Mouse (Mus musculus) liver, adult 2 months (tissue): ENCODE data around the gene Magi2. TPM values are rescaled to one million over a fixed set of nuclear protein-coding genes. Genes with fewer than 3 reads are reported as not detected.
A peak's percentile ranks its signal among the peaks of the same experiment; 100 is the strongest.
"Not testable (repeated sequence)": the region's sequence is repeated elsewhere in the genome, so short reads cannot be mapped to it uniquely, and the experiment has no call there.

Experiments used
- DNase-seq: peaks from one replicate; pipeline ENCODE4 v3.0.0-alpha.2; 2011; ENCODE audit warnings: low read depth, low spot score; ENCODE audit errors: extremely low read depth
- H3K27ac ChIP-seq: fragments of 200-500 bp; replicated peaks from 2 replicates; pipeline ENCODE4 v1.5.1; 2012; ENCODE audit warnings: low read depth, mild to moderate bottlenecking, control low read depth, inconsistent platforms, low read length; ENCODE audit not compliant: insufficient read depth
- H3K27me3 ChIP-seq: fragments of 200-500 bp; 2 replicates; pipeline ENCODE4 v1.6.1; 2012; ENCODE audit warnings: mild to moderate bottlenecking, moderate library complexity, low read length, inconsistent platforms; ENCODE audit not compliant: control insufficient read depth, insufficient read depth
- H3K36me3 ChIP-seq: fragments of 200-500 bp; 2 replicates; pipeline ENCODE4 v1.6.1; 2012; ENCODE audit warnings: low read length, inconsistent platforms; ENCODE audit not compliant: control insufficient read depth, insufficient read depth
- H3K4me1 ChIP-seq: fragments of 200-500 bp; 2 replicates; pipeline ENCODE4 v1.6.1; 2011; ENCODE audit warnings: low read length; ENCODE audit not compliant: control insufficient read depth, insufficient read depth
- H3K4me3 ChIP-seq: fragments of 200-500 bp; 2 replicates; pipeline ENCODE4 v1.5.1; 2011; ENCODE audit warnings: low read depth, mild to moderate bottlenecking, control low read depth, low read length, moderate library complexity; ENCODE audit not compliant: insufficient read depth
- H3K79me2 ChIP-seq: fragments of 200-500 bp; 2 replicates; pipeline ENCODE4 v1.6.1; 2012; ENCODE audit warnings: inconsistent platforms, mild to moderate bottlenecking, low read length, moderate library complexity; ENCODE audit not compliant: control insufficient read depth, insufficient read depth
- H3K9ac ChIP-seq: fragments of 200-500 bp; 2 replicates; pipeline ENCODE4 v1.6.1; 2012; ENCODE audit warnings: low read depth, mild to moderate bottlenecking, control low read depth, inconsistent platforms, low read length
- CTCF ChIP-seq: fragments of 200-500 bp; IDR thresholded peaks from 2 replicates; pipeline ENCODE4 v1.5.1; 2011; ENCODE audit warnings: low read depth, low read length, control low read depth
- POLR2A ChIP-seq: fragments of 200-500 bp; IDR thresholded peaks from 2 replicates; pipeline ENCODE4 v1.6.1; 2011; ENCODE audit warnings: low read length, control low read depth; ENCODE audit not compliant: insufficient read depth; ENCODE audit errors: extremely low read depth
- WGBS: fragments of 180-500 bp; shearing (Covaris S2); methylation state at CpG from one replicate; pipeline ENCODE4 v1.1.7; 2018; 5-methylcytosine and 5-hydroxymethylcytosine counted together
- polyA plus RNA-seq: library from polyadenylated mRNA; depleted of rRNA; stranded (reverse); fragments of >200 nt; gene quantifications from 2 replicates; pipeline ENCODE4 v1.2.3, GENCODE M21; 2012
- total RNA-seq: library from RNA; depleted of rRNA; stranded (reverse); fragments of >200 nt; gene quantifications from 2 replicates; pipeline ENCODE4 v1.2.3, GENCODE M21; 2014

Magi2 gene
- total and polyA plus RNA-seq, 2 experiments = 0.06 to 0.18 TPM

DNA sequence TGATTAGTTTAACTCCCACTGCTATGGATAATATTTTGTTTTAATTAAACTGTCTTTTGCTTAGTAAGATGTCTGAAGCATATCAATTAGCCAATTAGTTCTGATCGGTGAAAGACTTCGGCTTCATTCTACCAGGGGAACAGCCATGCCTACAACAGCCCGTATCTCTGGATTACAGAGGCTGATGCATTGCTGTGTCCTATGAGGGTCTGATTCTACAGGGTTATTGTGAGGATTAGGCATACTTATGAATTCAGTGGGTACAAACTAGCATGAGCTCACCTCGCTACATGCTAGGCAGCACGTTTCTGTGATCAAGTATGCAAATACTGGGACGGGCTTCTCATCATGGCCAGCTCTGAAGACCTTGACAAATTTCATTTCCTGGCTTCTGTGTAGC is 1022.5 kb downstream of the Magi2 start:
- no peak for TF ChIP-seq CTCF
- no peak for TF ChIP-seq POLR2A
- H3K79me2 ChIP-seq = no peaks in the 10 kb centered on the region
- no peaks in the 10 kb centered on the region for H3K27me3 ChIP-seq
- H3K9ac ChIP-seq = no peak overlapping the region
- H3K27ac ChIP-seq = no peak overlapping the region
- 89% methylated on average over 6 of the region's 6 CpGs for WGBS
- no peak for DNase-seq
- peaks cover 2% of the 10 kb centered on the region; the same call in 1 of the 2 replicates for H3K4me1 ChIP-seq
- H3K4me3 ChIP-seq = no peak overlapping the region
- H3K36me3 ChIP-seq = no peaks in the 10 kb centered on the region

DNA sequence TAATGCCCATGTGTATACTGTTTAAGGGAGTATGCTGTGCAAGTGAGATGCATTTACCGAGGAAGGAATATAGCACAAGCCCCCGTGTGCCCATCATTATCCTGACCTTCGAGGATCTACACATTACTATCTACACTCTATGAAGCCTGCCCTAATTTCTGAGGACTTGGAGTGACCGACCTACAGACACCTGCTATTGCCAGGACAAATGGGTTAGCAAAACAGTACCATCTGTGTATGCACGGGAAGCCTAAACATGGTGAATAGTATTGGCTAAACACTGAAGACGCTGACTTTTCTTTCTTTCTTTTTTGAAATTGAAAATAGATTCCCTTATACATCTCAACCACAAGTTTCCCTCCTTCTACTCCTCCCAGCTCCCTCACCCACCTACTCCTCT is 1024.7 kb downstream of the Magi2 start:
- Histone ChIP-seq H3K27ac (no peak overlapping the region), H3K9ac (no peak overlapping the region), H3K36me3 (no peaks in the 10 kb centered on the region), H3K79me2 (no peaks in the 10 kb centered on the region), H3K27me3 (no peaks in the 10 kb centered on the region), H3K4me3 (no peak overlapping the region), H3K4me1 (peaks cover 2% of the 10 kb centered on the region; the same call in 1 of the 2 replicates)
- DNase-seq = no peak
- TF ChIP-seq POLR2A = no peak
- no peak for TF ChIP-seq CTCF
- WGBS = 94% methylated on average over 6 of the region's 6 CpGs

DNA sequence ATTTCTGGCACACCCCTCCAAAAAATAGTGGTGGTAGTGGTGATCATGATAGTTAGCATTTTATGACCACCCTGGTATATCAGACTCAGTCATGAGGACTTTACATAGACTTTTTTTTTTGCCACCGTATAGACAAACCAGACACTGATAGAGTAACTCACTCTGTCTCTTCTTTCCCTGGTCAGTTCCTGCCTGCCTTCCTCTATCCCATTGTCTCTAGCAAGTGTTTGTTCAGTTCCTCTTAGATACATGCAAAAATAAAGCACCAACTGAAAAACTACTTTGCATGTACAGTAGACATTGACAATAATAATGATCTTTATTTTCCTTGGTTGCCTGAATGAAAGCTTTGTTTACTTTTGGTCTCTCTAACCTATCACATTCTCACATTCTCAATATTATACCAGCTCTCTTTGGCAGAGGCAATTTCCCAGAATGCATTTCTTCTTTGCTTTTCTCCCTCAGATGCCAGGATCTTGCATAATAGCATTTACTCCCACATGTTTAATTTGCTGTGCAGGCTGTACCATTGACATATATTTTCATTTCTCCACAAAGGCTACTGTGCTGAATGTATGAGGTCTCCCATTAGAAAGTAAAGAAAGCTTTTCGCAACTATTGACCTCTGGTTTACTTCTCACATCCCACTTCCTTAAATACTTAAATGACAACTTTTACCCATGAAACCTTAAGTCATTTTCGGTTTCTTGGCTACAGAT is 1029.5 kb downstream of the Magi2 start:
- DNase-seq = peak; percentile 90
- Histone ChIP-seq H3K4me3 (no peak overlapping the region), H3K27ac (no peak overlapping the region), H3K79me2 (no peaks in the 10 kb centered on the region), H3K36me3 (no peaks in the 10 kb centered on the region), H3K27me3 (no peaks in the 10 kb centered on the region), H3K9ac (no peak overlapping the region), H3K4me1 (peaks cover 3% of the 10 kb centered on the region)
- WGBS = 34% methylated on average over 3 of the region's 3 CpGs
- no peak for TF ChIP-seq POLR2A
- TF ChIP-seq CTCF = no peak

GRCm38 (mm10) chr5:20256933-20257332 is 1030.1 kb downstream of the Magi2 start:
- TF ChIP-seq POLR2A = no peak
- no peak for TF ChIP-seq CTCF

DNA sequence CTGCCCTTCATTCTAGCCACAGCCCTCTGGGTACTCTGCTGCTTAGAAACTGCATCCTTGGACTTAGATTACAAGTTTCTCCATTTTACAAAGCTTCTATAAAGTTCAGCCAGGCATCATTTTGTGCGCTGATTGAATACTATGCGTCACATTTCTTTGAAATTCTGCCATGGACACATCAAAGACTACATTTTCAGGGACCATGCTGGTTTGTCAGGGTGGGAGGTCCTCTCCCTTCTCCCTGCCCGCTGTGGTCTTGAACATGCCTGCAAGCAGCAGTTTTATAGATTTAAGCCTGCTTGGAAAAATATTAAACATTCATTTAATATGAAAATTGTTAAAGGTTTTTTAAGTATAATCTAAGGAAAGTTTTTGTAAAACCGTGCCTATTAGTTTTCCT is 1030.6 kb downstream of the Magi2 start:
- H3K27ac ChIP-seq = no peak overlapping the region
- no peaks in the 10 kb centered on the region for H3K79me2 ChIP-seq
- DNase-seq = no peak
- H3K9ac ChIP-seq = no peak overlapping the region
- no peak for TF ChIP-seq CTCF
- TF ChIP-seq POLR2A = no peak
- H3K4me3 ChIP-seq = no peak overlapping the region
- H3K36me3 ChIP-seq = no peaks in the 10 kb centered on the region
- no peaks in the 10 kb centered on the region for H3K27me3 ChIP-seq
- peaks cover 3% of the 10 kb centered on the region for H3K4me1 ChIP-seq
- 83% methylated on average over 4 of the region's 4 CpGs for WGBS

More at GRCm38 (mm10) chr5:20256933-20257332, 1030.1 kb downstream of the Magi2 start:
- Histone ChIP-seq H3K27ac (no peak overlapping the region), H3K27me3 (no peaks in the 10 kb centered on the region), H3K4me1 (peaks cover 3% of the 10 kb centered on the region), H3K4me3 (no peak overlapping the region), H3K79me2 (no peaks in the 10 kb centered on the region), H3K36me3 (no peaks in the 10 kb centered on the region), H3K9ac (no peak overlapping the region)
- WGBS = 12% methylated on average over 2 of the region's 2 CpGs
- peak; percentile 84 for DNase-seq

- Histone ChIP-seq H3K4me1 (peaks cover 3% of the 10 kb centered on the region), H3K27me3 (no peaks in the 10 kb centered on the region), H3K9ac (no peak overlapping the region), H3K4me3 (no peak overlapping the region), H3K79me2 (no peaks in the 10 kb centered on the region), H3K36me3 (no peaks in the 10 kb centered on the region), H3K27ac (no peak overlapping the region)
- TF ChIP-seq POLR2A = no peak
- no peak for TF ChIP-seq CTCF
- no peak for DNase-seq
- WGBS = 86% methylated on average over 3 of the region's 3 CpGs
Observed at GRCm38 (mm10) chr5:20259719-20260118, 1032.9 kb downstream of the Magi2 start.

- not testable (repeated sequence) for H3K79me2 ChIP-seq
Observed at GRCm38 (mm10) chr5:20272680-20273079, 1045.8 kb downstream of the Magi2 start.

More at GRCm38 (mm10) chr5:20272680-20273079, 1045.8 kb downstream of the Magi2 start:
- H3K27me3 ChIP-seq, H3K4me3 ChIP-seq, DNase-seq, H3K4me1 ChIP-seq, H3K27ac ChIP-seq, H3K9ac ChIP-seq, H3K36me3 ChIP-seq: not testable (repeated sequence)
- 93% methylated on average over 1 of the region's 1 CpGs for WGBS
